Mouse (Mus musculus): ENCODE data around the gene Fam171a2. TPM values are rescaled to one million over a fixed set of nuclear protein-coding genes. Genes with fewer than 3 reads are reported as not detected.

The Fam171a2 gene
- 1.7 and 1.8 TPM in 2 replicates for polyA plus RNA-seq (2015; fragmentation: Nextera tagmentation; extraction: Ambion mirVana)

DNA sequence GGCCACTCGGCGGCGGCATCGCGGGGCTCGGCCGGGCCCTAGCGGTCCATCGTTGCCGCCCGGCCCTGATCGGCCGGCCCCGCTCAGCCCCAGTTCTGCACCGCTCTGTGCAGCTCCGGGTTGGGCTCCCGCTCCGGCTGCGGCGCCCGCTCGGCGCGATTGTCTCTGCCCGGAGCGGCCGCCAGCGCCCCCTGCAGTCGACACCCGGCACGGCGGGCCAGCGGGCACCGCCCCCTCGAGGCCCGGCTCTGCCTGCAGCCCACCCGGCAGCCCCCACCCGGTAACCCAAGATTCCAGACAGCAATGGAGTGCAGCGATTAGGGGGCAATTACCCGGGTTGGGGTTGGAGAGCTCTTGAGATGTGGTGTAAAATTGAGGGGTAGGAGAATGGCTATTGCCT, at the start of gene Fam171a2:
Fam171a2 (minus strand) TSS at position 186 of the 400 bp plus-strand sequence.
- Histone ChIP-seq H3K36me3 (ENCODE audit: control insufficient read depth, insufficient read depth) (no peaks in the 10 kb centered on the region), H3K4me3 (ENCODE audit: low read depth, low read length) (peak within 1 kb of the TSS; percentile 79), H3K27ac (ENCODE audit: low read depth, low read length) (peak within 1 kb of the TSS; percentile 73), H3K27me3 (replicated peaks; ENCODE audit: control insufficient read depth, insufficient read depth, low read length) (peaks cover 33% of the 10 kb centered on the region), H3K4me1 (replicated peaks; ENCODE audit: control insufficient read depth, insufficient read depth, low read length) (no peaks in the 10 kb centered on the region), H3K9ac (ENCODE audit: low read depth, low read length) (peak within 1 kb of the TSS; percentile 77), H3K4me2 (replicated peaks; ENCODE audit: low read depth) (peak within 1 kb of the TSS; percentile 89), H3K9me3 (ENCODE audit: control insufficient read depth) (no peaks in the 10 kb centered on the region)
- peak; percentile 83 for TF ChIP-seq CTCF (IDR thresholded peaks at IDR 0.05; ENCODE audit: low read depth)
- ATAC-seq = peak; percentile 45
- under 1% methylated on average over 27 of the region's 40 CpGs for WGBS

DNA sequence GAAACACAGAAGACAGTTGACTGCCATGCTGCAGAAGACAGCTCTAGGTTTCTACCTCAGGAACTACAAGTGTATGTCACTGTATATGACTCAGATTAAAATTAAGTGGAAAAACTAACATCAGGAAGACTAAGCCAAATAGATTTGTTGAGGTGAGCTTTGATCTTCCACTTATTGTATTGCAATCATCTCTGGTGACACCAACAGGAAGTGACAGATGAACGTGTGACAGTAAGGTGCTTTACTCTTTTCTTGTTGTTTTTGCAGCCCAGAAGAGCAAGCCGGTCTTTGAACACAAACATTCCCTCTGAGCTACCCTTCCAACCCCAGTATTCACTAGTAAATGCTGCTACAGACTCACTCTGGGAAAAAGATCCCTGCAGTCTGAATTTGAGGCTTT, 49.2 kb upstream of the Fam171a2 start:
- no peak for TF ChIP-seq CTCF (IDR thresholded peaks at IDR 0.05; ENCODE audit: low read depth)
- Histone ChIP-seq H3K9ac (ENCODE audit: low read depth, low read length) (no peak overlapping the region), H3K36me3 (ENCODE audit: control insufficient read depth, insufficient read depth) (peaks cover 40% of the 10 kb centered on the region), H3K27ac (ENCODE audit: low read depth, low read length) (no peak overlapping the region), H3K27me3 (replicated peaks; ENCODE audit: control insufficient read depth, insufficient read depth, low read length) (no peaks in the 10 kb centered on the region), H3K4me3 (ENCODE audit: low read depth, low read length) (no peak overlapping the region), H3K9me3 (ENCODE audit: control insufficient read depth) (no peaks in the 10 kb centered on the region), H3K4me2 (replicated peaks; ENCODE audit: low read depth) (no peak overlapping the region), H3K4me1 (replicated peaks; ENCODE audit: control insufficient read depth, insufficient read depth, low read length) (no peaks in the 10 kb centered on the region)
- WGBS = 61% methylated on average over 2 of the region's 2 CpGs
- ATAC-seq = no peak

DNA sequence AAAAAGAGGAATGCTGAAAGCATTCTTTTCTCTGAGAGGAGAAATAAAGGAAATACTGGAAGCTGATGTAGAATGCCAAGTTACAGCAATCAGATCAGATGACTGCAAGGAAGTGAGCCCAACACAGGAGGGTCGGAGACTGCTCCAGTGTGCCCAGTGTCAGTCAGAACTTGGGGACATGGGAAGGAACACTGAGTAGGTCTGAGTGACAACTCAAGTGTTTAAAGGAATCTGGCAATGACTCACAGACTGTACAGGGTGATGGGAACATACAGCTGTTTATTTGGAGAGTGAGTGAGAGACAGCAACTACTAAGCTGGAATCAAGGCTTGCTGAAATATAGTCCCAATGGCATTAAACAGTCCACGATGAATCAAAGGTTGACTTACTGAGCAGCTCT, 48.7 kb upstream of the Fam171a2 start:
- 93% methylated on average over 2 of the region's 2 CpGs for WGBS
- H3K36me3 ChIP-seq (ENCODE audit: control insufficient read depth, insufficient read depth) = peaks cover 40% of the 10 kb centered on the region
- no peak overlapping the region for H3K4me2 ChIP-seq (replicated peaks; ENCODE audit: low read depth)

DNA sequence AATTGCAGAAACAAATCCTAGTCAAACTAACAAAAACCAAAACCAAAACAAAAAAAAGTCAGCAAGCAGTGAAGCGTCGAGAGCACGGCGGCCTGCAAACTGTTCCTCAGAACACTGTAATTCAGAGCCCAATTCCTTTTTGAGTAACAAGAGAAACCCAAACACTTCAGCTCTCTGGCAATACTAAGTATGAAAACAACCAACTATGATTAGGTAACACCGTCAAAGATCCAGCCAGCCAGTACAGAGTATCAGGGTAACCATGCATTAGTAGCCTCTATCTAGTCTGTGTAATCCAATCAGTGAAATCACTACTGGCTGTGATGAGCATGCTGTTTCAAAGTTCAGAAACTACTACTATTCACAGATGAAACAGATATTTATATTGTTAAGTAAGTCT, 48.3 kb upstream of the Fam171a2 start:
- no peak overlapping the region for H3K4me2 ChIP-seq (replicated peaks; ENCODE audit: low read depth)
- whole genome bisulfite sequencing = 91% methylated on average over 5 of the region's 5 CpGs
- H3K4me3 ChIP-seq (ENCODE audit: low read depth, low read length) = no peak overlapping the region
- H3K27me3 ChIP-seq (replicated peaks; ENCODE audit: control insufficient read depth, insufficient read depth, low read length) = no peaks in the 10 kb centered on the region
- no peaks in the 10 kb centered on the region for H3K9me3 ChIP-seq (ENCODE audit: control insufficient read depth)
- peaks cover 43% of the 10 kb centered on the region for H3K36me3 ChIP-seq (ENCODE audit: control insufficient read depth, insufficient read depth)
- ATAC-seq = no peak
- no peak overlapping the region for H3K9ac ChIP-seq (ENCODE audit: low read depth, low read length)
- H3K4me1 ChIP-seq (replicated peaks; ENCODE audit: control insufficient read depth, insufficient read depth, low read length) = no peaks in the 10 kb centered on the region
- TF ChIP-seq CTCF (IDR thresholded peaks at IDR 0.05; ENCODE audit: low read depth) = no peak
- no peak overlapping the region for H3K27ac ChIP-seq (ENCODE audit: low read depth, low read length)

More for the DNA sequence above, 48.7 kb upstream of the Fam171a2 start:
- no peak for ATAC-seq
- Histone ChIP-seq H3K9me3 (ENCODE audit: control insufficient read depth) (no peaks in the 10 kb centered on the region), H3K27ac (ENCODE audit: low read depth, low read length) (no peak overlapping the region), H3K27me3 (replicated peaks; ENCODE audit: control insufficient read depth, insufficient read depth, low read length) (no peaks in the 10 kb centered on the region), H3K4me3 (ENCODE audit: low read depth, low read length) (no peak overlapping the region), H3K9ac (ENCODE audit: low read depth, low read length) (no peak overlapping the region), H3K4me1 (replicated peaks; ENCODE audit: control insufficient read depth, insufficient read depth, low read length) (no peaks in the 10 kb centered on the region)
- TF ChIP-seq CTCF (IDR thresholded peaks at IDR 0.05; ENCODE audit: low read depth) = no peak

DNA sequence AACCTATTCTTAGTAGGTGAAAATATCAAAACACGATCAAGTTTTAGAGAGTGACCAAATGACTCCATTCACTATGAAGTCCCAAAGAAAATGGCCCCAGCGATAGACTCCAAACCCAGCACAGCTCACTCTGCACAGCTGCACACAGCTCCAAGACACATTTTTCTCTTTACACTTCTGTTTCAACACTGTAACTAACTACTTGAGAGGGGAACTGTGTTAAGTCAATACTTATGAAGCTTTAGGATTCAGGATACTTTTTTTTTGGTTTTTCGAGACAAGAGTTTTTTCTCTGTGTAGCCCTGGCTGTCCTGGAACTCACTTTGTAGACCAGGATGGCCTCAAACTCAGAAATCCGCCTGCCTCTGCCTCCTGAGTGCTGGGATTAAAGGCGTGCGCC, 47.6 kb upstream of the Fam171a2 start:
- no peak overlapping the region for H3K27ac ChIP-seq (ENCODE audit: low read depth, low read length)
- ATAC-seq = no peak
- H3K27me3 ChIP-seq (replicated peaks; ENCODE audit: control insufficient read depth, insufficient read depth, low read length) = no peaks in the 10 kb centered on the region
- H3K9ac ChIP-seq (ENCODE audit: low read depth, low read length) = no peak overlapping the region
- H3K4me2 ChIP-seq (replicated peaks; ENCODE audit: low read depth) = no peak overlapping the region
- H3K4me3 ChIP-seq (ENCODE audit: low read depth, low read length) = no peak overlapping the region
- 96% methylated on average over 6 of the region's 6 CpGs for WGBS
- H3K9me3 ChIP-seq (ENCODE audit: control insufficient read depth) = no peaks in the 10 kb centered on the region
- no peak for TF ChIP-seq CTCF (IDR thresholded peaks at IDR 0.05; ENCODE audit: low read depth)
- H3K36me3 ChIP-seq (ENCODE audit: control insufficient read depth, insufficient read depth) = peaks cover 43% of the 10 kb centered on the region
- H3K4me1 ChIP-seq (replicated peaks; ENCODE audit: control insufficient read depth, insufficient read depth, low read length) = no peaks in the 10 kb centered on the region

DNA sequence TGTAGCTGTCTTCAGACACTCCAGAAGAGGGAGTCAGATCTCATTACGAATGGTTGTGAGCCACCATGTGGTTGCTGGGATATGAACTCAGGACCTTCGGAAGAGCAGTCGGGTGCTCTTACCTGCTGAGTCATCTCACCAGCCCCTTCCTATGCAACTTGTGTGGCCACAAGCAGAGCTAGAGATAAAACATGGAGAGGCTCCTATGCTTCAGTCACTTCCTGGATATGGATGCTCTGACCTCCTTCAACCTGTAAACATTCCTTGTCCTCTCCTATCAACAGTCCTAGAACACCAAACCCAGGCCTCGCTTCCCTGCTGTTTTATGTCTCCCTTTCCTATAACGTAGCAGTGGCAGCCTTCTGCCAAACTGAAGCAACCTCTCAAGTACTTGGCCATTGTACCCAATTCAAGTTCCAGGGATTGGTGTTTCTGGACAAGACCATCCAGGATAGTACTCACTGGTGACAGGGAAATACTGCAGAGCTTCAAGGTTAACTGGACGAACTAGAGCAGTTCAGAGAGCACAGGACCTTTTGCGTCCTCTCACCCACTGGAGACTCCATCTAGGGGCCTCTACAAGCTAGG, 46.7 kb upstream of the Fam171a2 start:
- no peak for ATAC-seq

More for the DNA sequence above, 46.7 kb upstream of the Fam171a2 start:
- Histone ChIP-seq H3K27me3 (replicated peaks; ENCODE audit: control insufficient read depth, insufficient read depth, low read length) (no peaks in the 10 kb centered on the region), H3K9ac (ENCODE audit: low read depth, low read length) (no peak overlapping the region), H3K36me3 (ENCODE audit: control insufficient read depth, insufficient read depth) (peaks cover 34% of the 10 kb centered on the region), H3K4me2 (replicated peaks; ENCODE audit: low read depth) (no peak overlapping the region), H3K4me3 (ENCODE audit: low read depth, low read length) (no peak overlapping the region), H3K9me3 (ENCODE audit: control insufficient read depth) (no peaks in the 10 kb centered on the region), H3K4me1 (replicated peaks; ENCODE audit: control insufficient read depth, insufficient read depth, low read length) (no peaks in the 10 kb centered on the region), H3K27ac (ENCODE audit: low read depth, low read length) (no peak overlapping the region)
- 79% methylated on average over 7 of the region's 7 CpGs for WGBS
- TF ChIP-seq CTCF (IDR thresholded peaks at IDR 0.05; ENCODE audit: low read depth) = no peak

All from intestine, postnatal 0 days (tissue).